Mouse (Mus musculus) testis, adult 2 months (tissue): ENCODE results near the gene Fes.

ENCODE experiments used
- CTCF ChIP-seq: fragments of 200-500 bp; IDR thresholded peaks from 2 replicates; pipeline ENCODE4 v1.5.1; 2012; ENCODE audit warnings: low read depth, mild to moderate bottlenecking, inconsistent platforms, low read length, moderate library complexity; ENCODE audit not compliant: control insufficient read depth, insufficient read depth, insufficient replicate concordance
- POLR2A ChIP-seq: fragments of 200-500 bp; IDR thresholded peaks from 2 replicates; pipeline ENCODE4 v1.6.1; 2012; ENCODE audit warnings: low read depth, mild to moderate bottlenecking, inconsistent platforms, low read length, moderate library complexity; ENCODE audit not compliant: control insufficient read depth

DNA sequence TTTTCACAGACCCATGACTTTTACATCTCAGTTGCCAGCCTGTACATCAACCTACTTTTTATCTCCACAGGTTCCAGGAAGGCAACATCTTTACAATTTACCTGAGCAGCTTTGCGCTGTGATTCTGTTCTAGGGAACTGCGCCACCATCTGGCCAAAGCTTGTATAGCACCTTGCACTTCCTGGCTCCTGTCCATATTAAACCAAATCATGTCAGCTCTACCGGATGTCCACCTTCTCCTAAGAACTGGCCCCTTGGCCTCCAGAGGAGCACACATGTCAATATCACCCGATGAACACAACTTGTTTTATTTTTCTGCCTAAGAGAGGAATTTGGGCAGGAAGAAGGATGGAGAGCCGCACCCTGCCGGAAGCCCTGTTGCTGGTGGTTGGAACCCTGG, 10.3 kb downstream of the Fes start:
- TF ChIP-seq POLR2A = no peak
- TF ChIP-seq CTCF = peak; percentile 85; the same call in 1 of the 2 replicates
